Mouse (Mus musculus) mouse embryonic stem cell (cell line): ENCODE data around the gene Zfp978.

Source experiments
- in situ Hi-C, 2 experiments: fragments of 300-500 bp; cut with MboI; formaldehyde crosslinking; loops; 1 replicate in 1 of 2; 3 replicates in 1 of 2; pipeline ENCODE4 v1.14.3; 2019 to 2020; ENCODE audit warnings: low sequenced_read_pairs in 2 of 2, low pct_unique_long_range_greater_than_20kb in 1 of 2, mixed read lengths in 1 of 2; ENCODE audit not compliant: unreplicated experiment in 1 of 2

The Zfp978 gene

DNA sequence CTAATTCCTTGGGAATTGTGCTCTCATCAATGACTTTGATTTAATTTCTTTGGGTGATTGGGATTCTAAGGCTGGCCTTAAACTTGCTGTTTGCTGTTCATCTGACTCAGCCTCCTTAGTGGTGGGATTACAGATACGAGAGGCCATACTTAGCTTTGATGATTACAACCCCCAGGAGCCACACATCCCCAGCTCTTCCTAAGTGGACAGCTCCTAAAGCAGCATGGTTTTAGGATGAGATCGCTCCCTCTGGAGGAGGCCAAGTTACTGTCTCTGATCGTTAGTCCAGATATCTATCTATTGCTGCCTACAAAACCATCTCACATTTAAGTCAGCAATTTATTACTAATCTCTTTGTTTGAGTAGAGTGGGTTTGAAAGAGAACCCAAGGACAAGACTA lies 63.3 kb downstream of the Zfp978 start:
- in situ Hi-C loops: loop anchor here (5.0 to 25.0 kb wide), 3 partner anchors 98 to 1987 kb away; no protein-coding TSS in a partner anchor

GRCm38 (mm10) chr4:147425615-147426347 lies 64.7 kb downstream of the Zfp978 start:
- in situ Hi-C loops: loop anchor here in 1 of 2 experiments (25.0 kb wide), 2 partner anchors 288 to 387 kb away; partner anchors contain the start of genes Zfp984 and Zfp991

GRCm38 (mm10) chr4:147430651-147431050 lies 69.5 kb downstream of the Zfp978 start:
- in situ Hi-C loops: loop anchor here (10.0 to 25.0 kb wide), 3 partner anchors 293 to 382 kb away; partner anchors contain the start of genes Zfp984 (in 1 of the 2) and Zfp991 (in 1 of the 2)

DNA sequence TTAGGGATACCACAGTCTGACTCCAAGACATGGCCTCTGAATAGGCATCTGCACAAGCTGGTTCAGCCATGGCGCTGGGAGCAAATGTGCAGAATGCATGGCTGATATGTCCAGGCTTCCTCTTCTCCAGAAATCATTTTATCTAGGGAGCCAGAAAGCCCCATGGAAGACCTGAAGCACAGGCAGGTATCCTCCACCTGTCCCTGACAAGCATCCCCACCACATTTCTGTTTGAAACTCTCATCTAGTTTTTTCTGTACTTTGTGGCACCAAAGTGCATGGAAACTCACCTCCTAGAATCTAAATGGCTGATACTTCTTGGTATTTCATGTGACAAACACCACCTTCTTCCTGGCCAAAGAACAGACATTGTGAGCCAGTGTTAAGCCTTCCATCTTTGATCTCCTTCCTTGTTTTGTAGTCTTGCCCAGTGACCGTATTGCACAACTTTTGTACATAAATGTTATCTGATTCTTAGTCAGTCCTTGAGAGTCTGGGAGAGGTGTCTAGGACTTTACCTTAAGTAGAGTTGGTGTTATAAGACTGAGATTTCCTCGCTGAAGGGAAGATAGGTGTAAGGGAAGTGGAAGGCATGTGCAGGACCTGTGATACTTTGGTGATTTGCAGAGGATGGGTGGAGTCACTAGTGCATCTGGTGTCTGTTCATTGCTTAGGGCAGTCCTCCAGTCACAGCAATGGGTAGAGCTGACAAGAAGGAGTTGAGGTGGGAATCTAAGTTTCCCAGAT lies 70.8 kb downstream of the Zfp978 start:
- in situ Hi-C loops: loop anchor here (10.0 to 25.0 kb wide), 3 partner anchors 295 to 380 kb away; partner anchors contain the start of genes Zfp984 (in 1 of the 2) and Zfp991 (in 1 of the 2)

GRCm38 (mm10) chr4:147432443-147432790 lies 71.3 kb downstream of the Zfp978 start:
- in situ Hi-C loops: loop anchor here (10.0 to 25.0 kb wide), 3 partner anchors 295 to 380 kb away; partner anchors contain the start of genes Zfp984 (in 1 of the 2) and Zfp991 (in 1 of the 2)

DNA sequence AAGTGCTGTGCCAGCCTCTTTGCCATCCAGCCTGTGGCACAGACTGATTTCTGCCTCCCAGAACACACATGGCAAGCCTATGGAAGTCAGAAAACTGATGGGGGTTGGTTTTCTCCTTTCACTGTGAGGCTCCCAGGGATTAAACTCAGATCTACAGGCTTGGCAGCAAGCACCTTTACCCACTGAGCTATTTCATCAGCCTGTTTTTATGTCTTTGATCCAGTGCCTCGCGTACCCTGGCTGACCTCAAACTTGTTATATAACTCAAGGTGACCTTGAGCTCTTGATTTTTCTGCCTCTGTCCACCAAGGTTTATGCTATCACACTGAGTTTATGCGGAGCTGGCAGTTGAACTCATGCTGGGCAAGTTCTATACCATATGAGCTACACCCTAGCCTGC lies 71.9 kb downstream of the Zfp978 start:
- in situ Hi-C loops: loop anchor here (10.0 to 25.0 kb wide), 3 partner anchors 296 to 379 kb away; partner anchors contain the start of genes Zfp984 (in 1 of the 2) and Zfp991 (in 1 of the 2)

DNA sequence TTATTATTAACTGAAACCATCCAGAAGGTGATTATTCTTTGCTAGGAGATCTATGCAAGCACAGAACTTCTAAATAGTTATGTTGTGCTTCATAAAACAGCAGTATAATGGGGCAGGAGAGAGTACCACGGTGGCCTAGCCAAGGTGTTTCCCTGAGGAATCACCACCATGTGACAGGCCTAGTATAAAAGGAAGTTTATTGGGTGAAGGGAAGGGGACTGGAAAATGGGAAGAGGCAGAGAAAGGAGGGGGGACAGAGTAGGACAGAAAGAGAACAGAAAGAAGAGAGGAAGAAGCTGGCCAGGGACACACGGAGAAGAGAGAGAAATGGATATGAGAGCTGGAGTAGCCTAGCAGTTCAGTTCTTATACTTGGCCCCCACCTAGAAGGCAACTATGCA lies 72.8 kb downstream of the Zfp978 start:
- in situ Hi-C loops: loop anchor here (10.0 to 25.0 kb wide), 3 partner anchors 297 to 378 kb away; partner anchors contain the start of genes Zfp984 (in 1 of the 2) and Zfp991 (in 1 of the 2)
